Mouse (Mus musculus) cerebellum, adult 18-20 months (tissue): ENCODE measurements at regions not wholly inside any gene's neighbourhood (a gene's known extent, or its start where the extent isn't known, plus 50 kb on each side); places are given as distances from the start of the nearest gene placed in this dataset.

Experiments
- DNase-seq, 2 experiments: peaks; one replicate each; pipeline ENCODE4 v3.0.0; 2021

GRCm38 (mm10) chr15:67048621-67049020 lies 547.9 kb upstream of the Lrrc6 start:
- no peak for DNase-seq

GRCm38 (mm10) chr15:67048148-67048547 lies 547.4 kb upstream of the Lrrc6 start:
- no peak for DNase-seq

DNA sequence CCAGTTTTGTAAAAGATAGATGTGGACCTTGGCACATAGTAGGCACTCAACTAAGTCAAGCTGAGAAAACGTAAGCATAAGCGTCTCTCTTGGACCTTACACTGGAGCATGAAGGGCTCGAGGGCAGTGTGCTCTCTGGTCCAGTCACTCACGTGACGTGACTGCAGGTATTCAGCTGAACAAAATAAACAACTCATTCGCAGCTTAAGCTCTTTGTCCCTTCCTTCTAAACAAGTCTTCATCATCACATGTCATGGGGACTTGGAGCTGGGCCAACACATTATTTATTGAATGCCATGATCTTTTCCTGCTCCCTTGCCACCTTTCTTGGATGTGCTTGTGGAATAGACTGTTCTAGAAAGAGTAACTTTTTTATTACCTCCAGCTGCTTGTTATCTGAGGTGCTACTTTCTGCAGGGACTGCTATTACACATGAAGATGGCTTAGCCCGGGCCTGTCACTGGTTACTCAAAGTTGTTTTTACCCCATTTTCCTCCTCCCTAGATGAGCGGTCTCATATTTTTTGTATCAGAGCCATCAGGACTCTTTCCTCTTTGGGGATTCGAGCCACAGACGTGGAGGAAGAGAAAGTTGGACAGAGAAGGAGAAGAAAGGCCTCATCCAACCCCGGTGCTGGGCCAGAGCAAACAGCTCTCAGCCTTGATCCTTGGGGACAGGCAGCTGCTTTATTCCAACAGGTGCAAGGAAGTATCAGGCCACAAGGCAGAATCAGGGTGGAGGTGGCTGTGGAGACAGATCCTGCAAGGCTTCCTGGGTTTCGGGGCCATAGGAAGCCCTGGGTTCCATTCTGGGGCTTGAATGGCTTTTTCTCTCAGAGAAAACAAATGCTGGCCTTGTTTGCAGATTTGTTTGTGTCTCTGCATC lies 545.5 kb upstream of the Lrrc6 start:
- no peak for DNase-seq

DNA sequence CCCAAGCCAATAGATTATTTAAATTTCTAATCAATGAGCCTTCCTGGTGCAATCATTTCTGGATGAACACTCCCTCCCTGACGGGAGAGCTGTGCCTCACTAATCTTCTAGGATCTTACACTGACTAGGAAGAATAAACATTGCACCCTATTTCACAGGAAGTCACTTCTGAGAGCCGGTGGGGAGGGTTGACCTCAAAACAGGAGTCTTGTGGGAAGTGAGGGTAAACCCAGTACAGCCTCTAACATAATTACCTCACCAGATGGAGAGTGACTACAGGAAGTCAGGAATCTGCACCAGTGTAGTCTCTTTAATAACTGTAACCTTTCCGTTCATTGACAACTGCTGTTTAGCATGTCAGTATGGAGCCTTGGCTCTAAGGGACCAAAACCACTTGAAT lies 544.6 kb upstream of the Lrrc6 start:
- no peak for DNase-seq

- DNase-seq, result no peak
Observed at GRCm38 (mm10) chr15:67044806-67045205, 544.1 kb upstream of the Lrrc6 start.

DNA sequence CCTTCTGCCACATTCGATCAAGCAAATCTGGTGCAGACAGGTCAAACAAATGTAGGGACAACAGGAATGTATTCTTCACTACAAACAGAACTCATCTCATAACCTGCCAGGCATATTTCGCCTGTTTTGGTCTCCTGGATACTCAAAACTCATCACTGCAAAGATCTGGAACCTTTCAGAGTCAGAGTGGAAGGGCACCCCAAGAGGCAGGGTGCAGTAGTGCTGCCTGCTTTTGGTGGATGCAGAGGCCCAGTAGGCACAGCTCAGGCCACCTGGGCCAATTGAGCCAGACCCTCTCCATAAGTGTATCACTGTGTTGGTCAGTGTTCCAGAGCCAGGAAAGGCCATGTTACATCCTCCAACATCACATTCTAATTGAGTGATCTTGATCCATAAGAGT lies 541.4 kb upstream of the Lrrc6 start:
- DNase-seq, result no peak

DNA sequence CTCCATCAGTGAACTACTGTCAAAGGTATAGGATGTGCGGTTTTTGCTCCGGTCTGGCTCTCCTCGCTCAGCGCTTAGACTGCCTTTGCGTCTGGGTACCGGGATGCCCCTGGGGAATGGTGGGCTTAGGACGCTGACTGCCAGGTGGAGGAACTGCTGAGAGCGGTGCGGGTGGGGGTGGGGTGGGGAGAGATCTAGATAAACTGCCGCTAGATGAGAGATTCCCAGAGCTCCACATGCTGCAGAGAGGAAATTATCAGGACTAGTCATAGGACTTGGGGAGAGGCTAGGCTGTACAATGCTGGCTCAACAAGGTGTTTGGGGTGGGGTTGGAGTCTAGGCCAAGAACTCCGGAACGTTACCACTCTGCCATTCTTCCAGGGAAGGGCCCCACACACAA lies 539.5 kb upstream of the Lrrc6 start:
- no peak for DNase-seq

DNA sequence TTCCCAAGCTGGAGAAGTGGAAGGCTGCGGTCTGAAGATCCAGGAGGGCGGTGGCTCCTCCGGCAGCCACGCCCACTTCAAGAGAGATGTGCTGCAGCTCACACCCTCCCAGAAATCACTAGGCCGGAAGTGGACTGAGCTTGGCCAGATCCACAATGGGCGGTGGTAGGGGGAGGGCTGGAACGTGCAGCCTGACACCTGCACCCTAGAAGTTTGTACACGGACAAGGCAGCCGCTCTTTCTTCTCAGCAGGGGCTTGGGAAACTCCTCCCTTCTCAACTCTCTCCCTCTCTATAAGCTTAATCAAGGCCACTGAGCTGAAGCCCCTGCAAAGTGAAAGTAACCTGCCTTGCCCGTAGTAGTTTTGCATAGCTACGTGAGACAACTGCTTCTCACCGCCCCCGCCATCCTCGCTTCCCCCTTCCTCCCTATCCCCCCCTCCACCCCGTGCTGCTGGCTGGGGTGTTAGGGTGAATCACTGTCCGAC lies 538.8 kb upstream of the Lrrc6 start:
- DNase-seq, result peak; percentile 29 to 40

DNA sequence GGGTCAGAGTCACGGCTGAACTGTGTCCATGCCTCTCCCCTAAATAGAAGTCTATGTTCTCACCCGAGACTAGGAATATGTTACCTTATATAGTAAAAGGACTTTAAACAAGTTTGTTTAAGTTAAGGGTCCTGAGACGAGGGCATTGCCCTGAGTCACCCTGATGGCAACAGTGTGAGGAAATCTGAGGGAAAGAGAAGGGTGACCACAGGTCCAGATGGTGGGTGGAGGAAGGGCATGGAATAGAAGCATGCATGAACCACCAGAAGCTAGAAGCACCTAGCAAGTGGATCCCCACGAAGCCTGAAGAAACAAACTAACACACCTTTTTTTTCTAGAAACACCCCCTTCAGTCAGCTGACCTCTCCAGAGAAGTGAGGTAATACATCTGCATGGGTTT lies 536.9 kb upstream of the Lrrc6 start:
- no peak for DNase-seq

- DNase-seq, result no peak
Observed at GRCm38 (mm10) chr15:67036341-67036740, 535.6 kb upstream of the Lrrc6 start.

GRCm38 (mm10) chr15:67033936-67034335 lies 533.2 kb upstream of the Lrrc6 start:
- DNase-seq, result no peak

- peak in 1 of 2 experiments; percentile 18 for DNase-seq
Observed at GRCm38 (mm10) chr15:67031866-67032526, 531.3 kb upstream of the Lrrc6 start.

GRCm38 (mm10) chr15:67030975-67031374 lies 530.3 kb upstream of the Lrrc6 start:
- no peak for DNase-seq

GRCm38 (mm10) chr15:67028161-67028560 lies 527.5 kb upstream of the Lrrc6 start:
- DNase-seq, result peak; percentile 67 to 80

DNA sequence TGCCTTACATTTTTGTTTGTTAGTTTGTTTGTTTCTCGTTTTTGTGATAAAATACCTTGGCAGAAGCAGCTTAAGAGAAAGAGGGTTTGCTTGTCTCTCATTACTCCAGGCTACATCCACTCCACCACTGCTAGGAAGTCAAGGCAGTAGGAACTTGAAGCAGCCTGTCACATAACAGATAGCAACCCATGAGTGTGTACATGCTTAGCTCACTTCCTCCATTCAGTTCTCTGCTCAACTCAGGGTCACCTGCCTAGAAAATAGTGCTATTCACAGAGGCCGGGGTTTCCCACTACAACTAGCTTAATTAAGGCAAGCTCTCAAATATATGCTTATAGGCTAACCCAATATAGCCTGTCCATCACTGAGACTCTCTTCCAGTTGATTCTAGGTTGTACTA lies 527.0 kb upstream of the Lrrc6 start:
- no peak for DNase-seq

GRCm38 (mm10) chr15:67025746-67026145 lies 525.0 kb upstream of the Lrrc6 start:
- DNase-seq, result no peak

DNA sequence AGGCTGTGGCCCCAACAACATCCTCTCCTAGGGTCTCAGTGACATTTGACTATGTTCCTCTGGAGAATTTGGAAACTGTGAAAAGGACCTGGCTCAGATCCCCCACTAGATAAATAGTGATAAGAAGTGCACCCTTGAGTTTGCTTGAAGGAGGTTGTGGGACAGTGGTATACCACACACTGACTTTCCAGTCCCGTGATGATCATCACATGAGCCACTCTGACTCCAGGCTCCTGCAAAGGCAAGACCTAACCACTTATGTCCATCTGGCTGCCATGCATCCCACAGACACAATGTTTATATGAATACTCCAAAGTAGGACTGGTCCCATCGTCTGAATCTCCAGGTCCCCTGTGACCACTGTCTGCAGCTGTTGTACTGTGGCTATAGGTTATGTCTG lies 523.7 kb upstream of the Lrrc6 start:
- DNase-seq, result no peak

DNA sequence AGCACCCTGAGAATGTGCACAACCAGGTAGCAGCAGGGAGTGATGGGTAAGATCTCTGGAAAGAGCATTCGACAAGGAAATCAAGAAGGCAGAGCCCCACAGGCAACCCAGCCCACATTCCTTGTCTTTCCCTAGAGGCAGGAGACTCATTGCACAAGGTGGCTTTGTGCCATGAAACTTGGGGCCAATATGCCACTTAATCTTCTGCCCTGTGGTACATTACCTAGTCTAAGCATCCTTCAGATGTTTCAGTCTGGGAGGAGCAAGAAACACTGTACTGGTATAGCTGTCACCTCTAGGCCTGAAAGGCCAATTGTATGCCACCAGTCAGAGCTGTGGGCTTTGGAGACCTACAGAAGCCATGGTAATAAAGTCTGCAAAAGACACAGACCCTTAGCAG lies 522.4 kb upstream of the Lrrc6 start:
- no peak for DNase-seq

- DNase-seq, result no peak
Observed at GRCm38 (mm10) chr15:67021391-67021790, 520.7 kb upstream of the Lrrc6 start.

DNA sequence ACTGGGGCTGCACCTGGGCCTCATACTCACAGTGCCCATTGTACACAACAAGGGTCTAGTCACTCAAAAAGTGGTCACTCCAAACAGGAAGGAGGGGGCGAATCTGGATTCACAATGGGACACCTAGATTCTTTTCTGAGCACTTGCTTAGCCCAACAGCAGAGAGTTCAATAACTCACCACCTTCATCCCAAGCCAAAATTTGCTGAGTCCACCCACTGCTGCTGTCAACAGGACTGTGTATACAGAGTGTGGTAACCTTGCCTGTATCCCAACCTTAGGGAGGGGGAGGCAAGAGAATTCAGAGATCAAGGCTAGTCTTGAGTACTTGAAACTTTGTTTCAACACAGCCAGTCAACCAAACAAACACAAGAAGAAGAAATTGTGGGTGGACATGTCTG lies 519.2 kb upstream of the Lrrc6 start:
- no peak for DNase-seq

GRCm38 (mm10) chr15:67019194-67019661 lies 518.5 kb upstream of the Lrrc6 start:
- DNase-seq, result no peak
